Mouse (Mus musculus): Measurements from ENCODE around the gene Ppp1r9b.

The Ppp1r9b gene

GRCm38 (mm10) chr11:95015484-95015883, 24.6 kb downstream of the Ppp1r9b start:
- intact Hi-C loops (cut with DNase I), result no loop called here

GRCm38 (mm10) chr11:95022237-95022992, 31.6 kb downstream of the Ppp1r9b start:
- intact Hi-C loops (cut with DNase I), result no loop called here

GRCm38 (mm10) chr11:95023481-95023880, 32.6 kb downstream of the Ppp1r9b start:
- intact Hi-C loops (cut with DNase I), result no loop called here

GRCm38 (mm10) chr11:95024439-95025184, 33.8 kb downstream of the Ppp1r9b start:
- intact Hi-C loops (cut with DNase I), result no loop called here

GRCm38 (mm10) chr11:95025227-95026012, 34.6 kb downstream of the Ppp1r9b start:
- intact Hi-C loops (cut with DNase I), result no loop called here

- intact Hi-C loops (cut with DNase I), result no loop called here
These were observed 35.3 kb downstream of the Ppp1r9b start for GRCm38 (mm10) chr11:95026090-95026542.

GRCm38 (mm10) chr11:95026849-95027248, 36.0 kb downstream of the Ppp1r9b start:
- intact Hi-C loops (cut with DNase I), result no loop called here

GRCm38 (mm10) chr11:95027850-95028470, 37.1 kb downstream of the Ppp1r9b start:
- intact Hi-C loops (cut with DNase I), result no loop called here

- intact Hi-C loops (cut with DNase I), result no loop called here
These were observed 42.1 kb downstream of the Ppp1r9b start for GRCm38 (mm10) chr11:95032945-95033344.

- intact Hi-C loops (cut with DNase I), result no loop called here
These were observed 42.8 kb downstream of the Ppp1r9b start for GRCm38 (mm10) chr11:95033617-95034016.

GRCm38 (mm10) chr11:95034902-95035301, 44.1 kb downstream of the Ppp1r9b start:
- intact Hi-C loops (cut with DNase I), result no loop called here

- intact Hi-C loops (cut with DNase I), result no loop called here
These were observed 45.7 kb downstream of the Ppp1r9b start for GRCm38 (mm10) chr11:95036521-95036920.

- intact Hi-C loops (cut with DNase I), result no loop called here
These were observed 46.5 kb downstream of the Ppp1r9b start for GRCm38 (mm10) chr11:95037306-95037705.

GRCm38 (mm10) chr11:95038156-95038817, 47.5 kb downstream of the Ppp1r9b start:
- intact Hi-C loops (cut with DNase I), result no loop called here

- intact Hi-C loops (cut with DNase I), result no loop called here
These were observed 48.2 kb downstream of the Ppp1r9b start for GRCm38 (mm10) chr11:95038818-95039655.

- intact Hi-C loops (cut with DNase I), result loop anchor here (10.0 kb wide), 1 partner anchor 215 kb away; no protein-coding TSS in a partner anchor
These were observed 48.9 kb downstream of the Ppp1r9b start for GRCm38 (mm10) chr11:95039766-95040165.

GRCm38 (mm10) chr11:95040491-95041138, 49.8 kb downstream of the Ppp1r9b start:
- intact Hi-C loops (cut with DNase I), result loop anchor here (10.0 kb wide), 1 partner anchor 214 kb away; no protein-coding TSS in a partner anchor

- intact Hi-C loops (cut with DNase I), result loop anchor here (10.0 kb wide), 1 partner anchor 214 kb away; no protein-coding TSS in a partner anchor
These were observed 50.3 kb downstream of the Ppp1r9b start, which contains the start of gene Pdk2 for GRCm38 (mm10) chr11:95041139-95041609. Gene Pdk2, minus strand, starts transcription at chr11:95041354.

GRCm38 (mm10) chr11:95042096-95042495, 51.3 kb downstream of the Ppp1r9b start:
- intact Hi-C loops (cut with DNase I), result loop anchor here (10.0 kb wide), 1 partner anchor 213 kb away; no protein-coding TSS in a partner anchor
